Comparison of ENCODE assay signal across 8 mouse cellular contexts in the genomic region with DNA sequence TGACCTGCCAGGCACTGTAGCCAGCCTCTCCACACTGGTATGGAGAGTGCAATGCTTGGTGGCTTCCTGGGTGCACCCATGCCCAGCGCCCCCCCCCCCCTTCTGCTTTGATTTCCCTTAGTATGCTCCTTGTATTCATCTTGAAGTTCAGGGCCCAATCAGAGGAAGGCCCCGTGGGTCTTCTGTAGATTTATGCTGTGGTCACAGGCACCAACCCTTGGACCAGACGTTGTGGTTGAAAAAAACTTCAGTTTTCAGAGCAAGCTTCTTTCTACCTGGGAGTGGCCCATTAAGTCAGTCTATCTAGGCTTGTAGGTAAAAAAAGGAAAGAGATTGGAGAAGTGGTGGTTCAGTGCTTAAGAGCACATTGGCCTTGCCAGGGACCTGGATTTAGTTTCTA. TPM values are rescaled to one million over a fixed set of nuclear protein-coding genes. Genes with fewer than 3 reads are reported as not detected.
A peak's percentile ranks its signal among the peaks of the same experiment; 100 is the strongest.
DNase-seq lines count a peak whose midpoint lies in the region; ATAC-seq and TF ChIP-seq lines count a peak whose summit lies in the region.

No protein-coding gene starts in this region.

- peak overlapping the region; percentile 98 for H3K4me2 ChIP-seq in heart, postnatal 0 days (ENCODE audit: low read depth, low read length)
- peak overlapping the region; percentile 62 for H3K4me2 ChIP-seq in hindbrain, embryonic 16.5 days (ENCODE audit: low read length)
- peak overlapping the region; percentile 90 for H3K4me2 ChIP-seq in midbrain, embryonic 14.5 days (ENCODE audit: low read length)

- TF ChIP-seq RAD21 in MEL (IDR thresholded peaks at IDR 0.05; ENCODE audit: low read depth, low read length): no peak

- no peak for TF ChIP-seq CTCF in heart, postnatal 0 days (IDR thresholded peaks at IDR 0.05; ENCODE audit: low read depth)
- no peak for TF ChIP-seq CTCF in heart, adult 2 months (IDR thresholded peaks at IDR 0.05)
- TF ChIP-seq CTCF in MEL (IDR thresholded peaks at IDR 0.05 in 2 of 3, conservative IDR thresholded peaks at IDR 0.05 in 1 of 3; ENCODE audit: control insufficient read depth in 1 of 3, insufficient read depth in 1 of 3, low read depth in 2 of 3, low read length in 3 of 3, poor library complexity in 1 of 3, severe bottlenecking in 1 of 3): no peak

- TF ChIP-seq POLR2A in heart, adult 2 months (IDR thresholded peaks at IDR 0.05; ENCODE audit: insufficient read depth, low read depth, low read length): no peak
- no peak; a peak in 1 of 4 replicates for TF ChIP-seq POLR2A in MEL (IDR thresholded peaks at IDR 0.05; ENCODE audit: control insufficient read depth in 1 of 2, insufficient read depth in 1 of 2, low read depth in 1 of 2, low read length in 2 of 2, poor library complexity in 1 of 2)

- no peak overlapping the region for H3K4me3 ChIP-seq in heart, postnatal 0 days (ENCODE audit: low read depth, low read length)
- H3K4me3 ChIP-seq in heart, adult 2 months: no peak overlapping the region
- H3K4me3 ChIP-seq in MEL (ENCODE audit: control insufficient read depth in 1 of 2, insufficient read depth in 1 of 2, low read depth in 2 of 2, low read length in 2 of 2): peak overlapping the region; percentile 86 to 94
- H3K4me3 ChIP-seq in hindbrain, embryonic 16.5 days (ENCODE audit: low read length): no peak overlapping the region
- no peak overlapping the region for H3K4me3 ChIP-seq in midbrain, embryonic 14.5 days (replicated peaks; ENCODE audit: low read depth, low read length)

- ATAC-seq in heart, postnatal 0 days (ENCODE audit: insufficient read depth, low read depth): no peak
- no peak for ATAC-seq in hindbrain, embryonic 16.5 days
- ATAC-seq in midbrain, embryonic 14.5 days (ENCODE audit: low FRiP score, low TSS enrichment): no peak

- no peak for TF ChIP-seq EP300 in heart, postnatal 0 days (IDR thresholded peaks at IDR 0.05; ENCODE audit: low read depth)
- TF ChIP-seq EP300 in heart, adult 2 months (IDR thresholded peaks at IDR 0.05; ENCODE audit: insufficient read depth, low read depth, low read length): no peak
- TF ChIP-seq EP300 in MEL (IDR thresholded peaks at IDR 0.05; ENCODE audit: low read depth in 1 of 2, low read length in 2 of 2): no peak

- peak overlapping the region; percentile 87 for H3K27ac ChIP-seq in heart, postnatal 0 days (ENCODE audit: low read depth)
- H3K27ac ChIP-seq in heart, adult 2 months: no peak overlapping the region
- peak overlapping the region; percentile 97 for H3K27ac ChIP-seq in MEL (ENCODE audit: control insufficient read depth, low read depth, low read length)
- H3K27ac ChIP-seq in hindbrain, embryonic 16.5 days (ENCODE audit: low read depth, low read length): no peak overlapping the region
- no peak overlapping the region for H3K27ac ChIP-seq in midbrain, embryonic 14.5 days (replicated peaks; ENCODE audit: low read depth, low read length)

- peak overlapping the region; percentile 23 for H3K9ac ChIP-seq in heart, postnatal 0 days (replicated peaks; ENCODE audit: low read depth, low read length)
- H3K9ac ChIP-seq in heart, adult 2 months (ENCODE audit: low read depth, low read length): no peak overlapping the region
- H3K9ac ChIP-seq in MEL (ENCODE audit: control insufficient read depth, low read depth, low read length, poor library complexity, severe bottlenecking): peak overlapping the region; percentile 99
- H3K9ac ChIP-seq in hindbrain, embryonic 16.5 days (ENCODE audit: low read depth, low read length): no peak overlapping the region
- H3K9ac ChIP-seq in midbrain, embryonic 14.5 days (replicated peaks; ENCODE audit: low read length): peak overlapping the region; percentile 55; the same call in 1 of the 2 replicates

- H3K4me1 ChIP-seq in heart, postnatal 0 days (ENCODE audit: control insufficient read depth, insufficient read depth): peaks cover 16% of the 10 kb centered on the region
- peaks cover 10% of the 10 kb centered on the region for H3K4me1 ChIP-seq in heart, adult 2 months (ENCODE audit: control insufficient read depth, insufficient read depth, low read length)
- H3K4me1 ChIP-seq in MEL (ENCODE audit: control insufficient read depth in 1 of 2, insufficient read depth in 2 of 2, low read length in 2 of 2): peaks cover 5 to 13% of the 10 kb centered on the region in 2 experiments; a peak in 3 of 4 replicates
- peaks cover 31% of the 10 kb centered on the region for H3K4me1 ChIP-seq in hindbrain, embryonic 16.5 days (ENCODE audit: control insufficient read depth, insufficient read depth, low read depth, low read length)
- H3K4me1 ChIP-seq in midbrain, embryonic 14.5 days (ENCODE audit: control insufficient read depth, insufficient read depth, low read length): peaks cover 32% of the 10 kb centered on the region

- H3K79me2 ChIP-seq in heart, adult 2 months (replicated peaks; ENCODE audit: control insufficient read depth, insufficient read depth, low read length): peaks cover 2% of the 10 kb centered on the region; the same call in 1 of the 2 replicates
- peaks cover 68% of the 10 kb centered on the region for H3K79me2 ChIP-seq in MEL (ENCODE audit: control insufficient read depth, insufficient read depth, low read length, poor library complexity)

- no peaks in the 10 kb centered on the region for H3K27me3 ChIP-seq in heart, postnatal 0 days (ENCODE audit: control insufficient read depth, insufficient read depth, low read length)
- no peaks in the 10 kb centered on the region for H3K27me3 ChIP-seq in heart, adult 2 months (ENCODE audit: control insufficient read depth, insufficient read depth, low read length)
- no peaks in the 10 kb centered on the region for H3K27me3 ChIP-seq in MEL (ENCODE audit: control insufficient read depth in 1 of 2, insufficient read depth in 2 of 2, low read length in 2 of 2)
- no peaks in the 10 kb centered on the region for H3K27me3 ChIP-seq in hindbrain, embryonic 16.5 days (replicated peaks; ENCODE audit: control insufficient read depth, insufficient read depth, low read length)
- no peaks in the 10 kb centered on the region for H3K27me3 ChIP-seq in midbrain, embryonic 14.5 days (ENCODE audit: control insufficient read depth, insufficient read depth, low read length)

- H3K9me3 ChIP-seq in heart, postnatal 0 days (replicated peaks; ENCODE audit: control insufficient read depth, low read length): no peaks in the 10 kb centered on the region
- no peaks in the 10 kb centered on the region for H3K9me3 ChIP-seq in MEL (replicated peaks; ENCODE audit: insufficient read depth, low read length)
- no peaks in the 10 kb centered on the region for H3K9me3 ChIP-seq in hindbrain, embryonic 16.5 days (ENCODE audit: control insufficient read depth, low read length)
- no peaks in the 10 kb centered on the region for H3K9me3 ChIP-seq in midbrain, embryonic 14.5 days (ENCODE audit: control insufficient read depth, low read length)

- intact Hi-C loops in heart, adult 2 months (cut with DNase I): no loop called here

- 35% methylated on average over 3 of the region's 3 CpGs for WGBS in heart, postnatal 0 days
- WGBS in heart, adult 2 months: 54% methylated on average over 2 of the region's 3 CpGs
- 10% methylated on average over 2 of the region's 3 CpGs for WGBS in hindbrain, embryonic 16.5 days
- 7% methylated on average over 3 of the region's 3 CpGs for WGBS in midbrain, embryonic 14.5 days

- H3K36me3 ChIP-seq in heart, postnatal 0 days (replicated peaks; ENCODE audit: control insufficient read depth, insufficient read depth, low read length): peaks cover 4% of the 10 kb centered on the region
- H3K36me3 ChIP-seq in heart, adult 2 months (ENCODE audit: control insufficient read depth, insufficient read depth, low read length): peaks cover 11% of the 10 kb centered on the region
- H3K36me3 ChIP-seq in MEL (ENCODE audit: control insufficient read depth in 1 of 2, insufficient read depth in 2 of 2, low read length in 2 of 2): peaks cover 10 to 25% of the 10 kb centered on the region in 2 experiments
- H3K36me3 ChIP-seq in hindbrain, embryonic 16.5 days (ENCODE audit: control insufficient read depth, insufficient read depth, low read length): no peaks in the 10 kb centered on the region
- peaks cover 9% of the 10 kb centered on the region for H3K36me3 ChIP-seq in midbrain, embryonic 14.5 days (ENCODE audit: control insufficient read depth, insufficient read depth, low read length)

- no peak for DNase-seq in heart, postnatal 0 days (ENCODE audit: low spot score)
- DNase-seq in heart, adult 2 months: no peak
- DNase-seq in MEL (ENCODE audit: low read depth, low spot score): peak; percentile 68
- DNase-seq in midbrain, embryonic 14.5 days: no peak
- DNase-seq in cerebellum, postnatal 25 days: no peak
- DNase-seq in Muller cell, postnatal 12 days (ENCODE audit: inconsistent ontology term): no peak
- no peak for DNase-seq in left cerebral cortex, adult 9 months (ENCODE audit: low spot score in 2 of 2)

RNA-seq across cellular contexts. Expression of gene Set, which starts 6.6 kb away (rescaled TPM):
- 103 and 123 TPM in 2 replicates for total RNA-seq in heart, postnatal 0 days (2014; rRNA removed; ENCODE audit: low replicate concordance)
- polyA plus RNA-seq in heart, postnatal 0 days (2015; fragmentation: Nextera tagmentation; extraction: Ambion mirVana): 131 and 139 TPM in 2 replicates
- total RNA-seq in heart, adult 2 months (2021): 10 to 100 TPM; 88.7 to 96.7 TPM
- 21.9 and 36.4 TPM in 2 replicates for polyA plus RNA-seq in heart, adult 2 months (2012; rRNA removed)
- 580 and 633 TPM in 2 replicates for total RNA-seq in MEL (2012; rRNA removed)
- polyA plus RNA-seq in MEL (2012; ENCODE audit: insufficient read depth in 1 of 2, insufficient read length in 2 of 2, low read depth in 1 of 2, low replicate concordance in 2 of 2, missing spikeins in 1 of 2): 100 to 1,000 TPM; 250 to 973 TPM
- polyA plus RNA-seq in hindbrain, embryonic 16.5 days (2015; fragmentation: Nextera tagmentation; extraction: Ambion mirVana): 284 and 285 TPM in 2 replicates
- polyA plus RNA-seq in midbrain, embryonic 14.5 days (2014; fragmentation: Nextera tagmentation; extraction: Ambion mirVana): 376 and 427 TPM in 2 replicates

RNA-seq across cellular contexts. Expression of gene Pkn3, which starts 13.7 kb away (rescaled TPM):
- 13.9 and 18.9 TPM in 2 replicates for total RNA-seq in heart, postnatal 0 days (2014; rRNA removed; ENCODE audit: low replicate concordance)
- polyA plus RNA-seq in heart, postnatal 0 days (2015; fragmentation: Nextera tagmentation; extraction: Ambion mirVana): 5.7 and 6.0 TPM in 2 replicates
- total RNA-seq in heart, adult 2 months (2021): 10 to 100 TPM in 1 of 2 experiments, 1 to 10 TPM in 1; 8.8 to 10.4 TPM
- 13.6 and 15.0 TPM in 2 replicates for polyA plus RNA-seq in heart, adult 2 months (2012; rRNA removed)
- total RNA-seq in MEL (2012; rRNA removed): 2.0 and 2.9 TPM in 2 replicates
- polyA plus RNA-seq in MEL (2012; ENCODE audit: insufficient read depth in 1 of 2, insufficient read length in 2 of 2, low read depth in 1 of 2, low replicate concordance in 2 of 2, missing spikeins in 1 of 2): 1 to 10 TPM in 1 of 2 experiments, not detected in 1; 5.8 TPM
- polyA plus RNA-seq in hindbrain, embryonic 16.5 days (2015; fragmentation: Nextera tagmentation; extraction: Ambion mirVana): 1.6 and 2.1 TPM in 2 replicates
- polyA plus RNA-seq in midbrain, embryonic 14.5 days (2014; fragmentation: Nextera tagmentation; extraction: Ambion mirVana): 1.1 and 1.9 TPM in 2 replicates

RNA-seq across cellular contexts. Expression of gene Wdr34, which starts 15.1 kb away (rescaled TPM):
- 26.2 and 30.1 TPM in 2 replicates for total RNA-seq in heart, postnatal 0 days (2014; rRNA removed; ENCODE audit: low replicate concordance)
- polyA plus RNA-seq in heart, postnatal 0 days (2015; fragmentation: Nextera tagmentation; extraction: Ambion mirVana): 17.3 and 17.6 TPM in 2 replicates
- 1 to 10 TPM; 6.4 TPM for total RNA-seq in heart, adult 2 months (2021)
- polyA plus RNA-seq in heart, adult 2 months (2012; rRNA removed): 10.3 and 11.6 TPM in 2 replicates
- 49.3 and 53.1 TPM in 2 replicates for total RNA-seq in MEL (2012; rRNA removed)
- 10 to 100 TPM in 1 of 2 experiments, not detected in 1; 78.3 TPM for polyA plus RNA-seq in MEL (2012; ENCODE audit: insufficient read depth in 1 of 2, insufficient read length in 2 of 2, low read depth in 1 of 2, low replicate concordance in 2 of 2, missing spikeins in 1 of 2)
- 76.4 and 78.1 TPM in 2 replicates for polyA plus RNA-seq in hindbrain, embryonic 16.5 days (2015; fragmentation: Nextera tagmentation; extraction: Ambion mirVana)
- polyA plus RNA-seq in midbrain, embryonic 14.5 days (2014; fragmentation: Nextera tagmentation; extraction: Ambion mirVana): 62.9 and 80.2 TPM in 2 replicates

RNA-seq across cellular contexts. Expression of gene Zdhhc12, which starts 29.7 kb away (rescaled TPM):
- 15.5 and 27.4 TPM in 2 replicates for total RNA-seq in heart, postnatal 0 days (2014; rRNA removed; ENCODE audit: low replicate concordance)
- 19.9 and 21.1 TPM in 2 replicates for polyA plus RNA-seq in heart, postnatal 0 days (2015; fragmentation: Nextera tagmentation; extraction: Ambion mirVana)
- total RNA-seq in heart, adult 2 months (2021): 1 to 10 TPM; 2.8 to 3.6 TPM
- 10.3 and 15.8 TPM in 2 replicates for polyA plus RNA-seq in heart, adult 2 months (2012; rRNA removed)
- 22.6 and 25.1 TPM in 2 replicates for total RNA-seq in MEL (2012; rRNA removed)
- polyA plus RNA-seq in MEL (2012; ENCODE audit: insufficient read depth in 1 of 2, insufficient read length in 2 of 2, low read depth in 1 of 2, low replicate concordance in 2 of 2, missing spikeins in 1 of 2): 10 to 100 TPM in 1 of 2 experiments, not detected in 1; 42.1 TPM
- 31.3 and 32.2 TPM in 2 replicates for polyA plus RNA-seq in hindbrain, embryonic 16.5 days (2015; fragmentation: Nextera tagmentation; extraction: Ambion mirVana)
- 17.6 and 18.7 TPM in 2 replicates for polyA plus RNA-seq in midbrain, embryonic 14.5 days (2014; fragmentation: Nextera tagmentation; extraction: Ambion mirVana)

Comparison
In these comparisons a context has a peak if more than half of its experiments do, and no peak if none do; other contexts are left out.
1. H3K27ac ChIP-seq: peak in heart, postnatal 0 days (single experiment) and MEL (single experiment); none in heart, adult 2 months (single experiment), hindbrain, embryonic 16.5 days (single experiment) and midbrain, embryonic 14.5 days (single experiment).
2. H3K9ac ChIP-seq: peak in heart, postnatal 0 days (single experiment), MEL (single experiment) and midbrain, embryonic 14.5 days (single experiment); none in heart, adult 2 months (single experiment) and hindbrain, embryonic 16.5 days (single experiment).
3. H3K4me3 ChIP-seq: peak in MEL (2 of 2); none in heart, postnatal 0 days (single experiment), heart, adult 2 months (single experiment), hindbrain, embryonic 16.5 days (single experiment) and midbrain, embryonic 14.5 days (single experiment).
4. Peak in every context shown above with its lines, with median percentiles within 50 percentile points of each other: H3K4me2 ChIP-seq.